Mouse (Mus musculus): ENCODE data around the gene Stab2. TPM values are rescaled to one million over a fixed set of nuclear protein-coding genes. Genes with fewer than 3 reads are reported as not detected.

Stab2 gene
- polyA plus RNA-seq, 1 experiment, result 0.16 TPM

GRCm38 (mm10) chr10:87032768-87033167 is 24.9 kb upstream of the Stab2 start:
- TF ChIP-seq CTCF (IDR thresholded peaks at IDR 0.05; ENCODE audit: borderline replicate concordance, extremely low read depth, insufficient read depth, insufficient read length) (no peak), POLR2A (IDR thresholded peaks at IDR 0.05; ENCODE audit: borderline replicate concordance, extremely low read depth, insufficient read depth, insufficient read length, poor library complexity, severe bottlenecking) (no peak)
- DNase-seq (ENCODE audit: low read depth), result no peak

- peak; percentile 96 for DNase-seq (ENCODE audit: low read depth)
- no peak for TF ChIP-seq POLR2A (IDR thresholded peaks at IDR 0.05; ENCODE audit: borderline replicate concordance, extremely low read depth, insufficient read depth, insufficient read length, poor library complexity, severe bottlenecking)
- TF ChIP-seq CTCF (IDR thresholded peaks at IDR 0.05; ENCODE audit: borderline replicate concordance, extremely low read depth, insufficient read depth, insufficient read length), result peak; percentile 100
These were observed 17.1 kb upstream of the Stab2 start for GRCm38 (mm10) chr10:87024884-87025283.

- TF ChIP-seq POLR2A (IDR thresholded peaks at IDR 0.05; ENCODE audit: borderline replicate concordance, extremely low read depth, insufficient read depth, insufficient read length, poor library complexity, severe bottlenecking), result no peak
- peak; percentile 33; the same call in 1 of the 2 replicates for TF ChIP-seq CTCF (IDR thresholded peaks at IDR 0.05; ENCODE audit: borderline replicate concordance, extremely low read depth, insufficient read depth, insufficient read length)
- peak; percentile 77 for DNase-seq (ENCODE audit: low read depth)
These were observed 12.9 kb upstream of the Stab2 start for GRCm38 (mm10) chr10:87020711-87021110.

- TF ChIP-seq POLR2A (IDR thresholded peaks at IDR 0.05; ENCODE audit: borderline replicate concordance, extremely low read depth, insufficient read depth, insufficient read length, poor library complexity, severe bottlenecking), result no peak
- no peak for TF ChIP-seq CTCF (IDR thresholded peaks at IDR 0.05; ENCODE audit: borderline replicate concordance, extremely low read depth, insufficient read depth, insufficient read length)
- no peak for DNase-seq (ENCODE audit: low read depth)
These were observed 11.1 kb upstream of the Stab2 start for GRCm38 (mm10) chr10:87018876-87019275.

- DNase-seq (ENCODE audit: low read depth), result peak; percentile 66
- TF ChIP-seq CTCF (IDR thresholded peaks at IDR 0.05; ENCODE audit: borderline replicate concordance, extremely low read depth, insufficient read depth, insufficient read length) (no peak), POLR2A (IDR thresholded peaks at IDR 0.05; ENCODE audit: borderline replicate concordance, extremely low read depth, insufficient read depth, insufficient read length, poor library complexity, severe bottlenecking) (no peak)
These were observed 8.4 kb upstream of the Stab2 start for GRCm38 (mm10) chr10:87016151-87016692.

- no peak for TF ChIP-seq POLR2A (IDR thresholded peaks at IDR 0.05; ENCODE audit: borderline replicate concordance, extremely low read depth, insufficient read depth, insufficient read length, poor library complexity, severe bottlenecking)
- no peak for DNase-seq (ENCODE audit: low read depth)
These were observed 7.6 kb upstream of the Stab2 start for GRCm38 (mm10) chr10:87015403-87015802.

GRCm38 (mm10) chr10:87014391-87014965 is 6.7 kb upstream of the Stab2 start:
- no peak for DNase-seq (ENCODE audit: low read depth)
- no peak for TF ChIP-seq POLR2A (IDR thresholded peaks at IDR 0.05; ENCODE audit: borderline replicate concordance, extremely low read depth, insufficient read depth, insufficient read length, poor library complexity, severe bottlenecking)

- no peak for DNase-seq (ENCODE audit: low read depth)
- TF ChIP-seq POLR2A (IDR thresholded peaks at IDR 0.05; ENCODE audit: borderline replicate concordance, extremely low read depth, insufficient read depth, insufficient read length, poor library complexity, severe bottlenecking), result no peak
- TF ChIP-seq CTCF (IDR thresholded peaks at IDR 0.05; ENCODE audit: borderline replicate concordance, extremely low read depth, insufficient read depth, insufficient read length), result no peak
These were observed 4.3 kb upstream of the Stab2 start for GRCm38 (mm10) chr10:87012087-87012486.

- no peak for DNase-seq (ENCODE audit: low read depth)
- TF ChIP-seq CTCF (IDR thresholded peaks at IDR 0.05; ENCODE audit: borderline replicate concordance, extremely low read depth, insufficient read depth, insufficient read length), result no peak
- no peak for TF ChIP-seq POLR2A (IDR thresholded peaks at IDR 0.05; ENCODE audit: borderline replicate concordance, extremely low read depth, insufficient read depth, insufficient read length, poor library complexity, severe bottlenecking)
These were observed 332 bp upstream of the Stab2 start for GRCm38 (mm10) chr10:87008215-87008499.

GRCm38 (mm10) chr10:86992238-86992976 is 15.4 kb downstream of the Stab2 start:
- no peak for TF ChIP-seq CTCF (IDR thresholded peaks at IDR 0.05; ENCODE audit: borderline replicate concordance, extremely low read depth, insufficient read depth, insufficient read length)
- no peak for TF ChIP-seq POLR2A (IDR thresholded peaks at IDR 0.05; ENCODE audit: borderline replicate concordance, extremely low read depth, insufficient read depth, insufficient read length, poor library complexity, severe bottlenecking)
- DNase-seq (ENCODE audit: low read depth), result no peak

- no peak for DNase-seq (ENCODE audit: low read depth)
- no peak for TF ChIP-seq CTCF (IDR thresholded peaks at IDR 0.05; ENCODE audit: borderline replicate concordance, extremely low read depth, insufficient read depth, insufficient read length)
These were observed 17.2 kb downstream of the Stab2 start for GRCm38 (mm10) chr10:86990666-86991065.

GRCm38 (mm10) chr10:86989838-86990237 is 18.0 kb downstream of the Stab2 start:
- no peak for DNase-seq (ENCODE audit: low read depth)
- TF ChIP-seq POLR2A (IDR thresholded peaks at IDR 0.05; ENCODE audit: borderline replicate concordance, extremely low read depth, insufficient read depth, insufficient read length, poor library complexity, severe bottlenecking), result no peak
